Mouse (Mus musculus) embryonic fibroblast, embryonic 13.5 days (primary cell): ENCODE results near the gene Pcolce2. TPM values are rescaled to one million over a fixed set of nuclear protein-coding genes. Genes with fewer than 3 reads are reported as not detected.

Experiments used
- H3K27ac ChIP-seq: 2 replicates; pipeline ENCODE4 v1.5.1; 2012; ENCODE audit warnings: low read length, control low read depth, inconsistent platforms; ENCODE audit not compliant: insufficient read depth
- H3K4me1 ChIP-seq: 2 replicates; pipeline ENCODE4 v1.6.1; 2011; ENCODE audit warnings: low read length; ENCODE audit not compliant: control insufficient read depth, insufficient read depth
- H3K4me3 ChIP-seq: 2 replicates; pipeline ENCODE4 v1.5.1; 2011; ENCODE audit warnings: mild to moderate bottlenecking, control low read depth, low read length; ENCODE audit not compliant: insufficient read depth
- CTCF ChIP-seq: IDR thresholded peaks from 2 replicates; pipeline ENCODE4 v1.5.1; 2011; ENCODE audit warnings: mild to moderate bottlenecking, control low read depth, low read length, moderate library complexity, borderline replicate concordance; ENCODE audit not compliant: insufficient read depth
- POLR2A ChIP-seq: IDR thresholded peaks from 2 replicates; pipeline ENCODE4 v1.6.1; 2011; ENCODE audit warnings: low read depth, mild to moderate bottlenecking, control low read depth, low read length, moderate library complexity
- polyA plus RNA-seq: library from polyadenylated mRNA; stranded (reverse); fragments of >200 nt; gene quantifications from 2 replicates; pipeline ENCODE4 v1.2.4, GENCODE M21; 2011; ENCODE audit warnings: low read depth; ENCODE audit not compliant: missing spikeins, insufficient read length

Gene Pcolce2
- polyA plus RNA-seq, 1 experiment = 6.7 TPM

DNA sequence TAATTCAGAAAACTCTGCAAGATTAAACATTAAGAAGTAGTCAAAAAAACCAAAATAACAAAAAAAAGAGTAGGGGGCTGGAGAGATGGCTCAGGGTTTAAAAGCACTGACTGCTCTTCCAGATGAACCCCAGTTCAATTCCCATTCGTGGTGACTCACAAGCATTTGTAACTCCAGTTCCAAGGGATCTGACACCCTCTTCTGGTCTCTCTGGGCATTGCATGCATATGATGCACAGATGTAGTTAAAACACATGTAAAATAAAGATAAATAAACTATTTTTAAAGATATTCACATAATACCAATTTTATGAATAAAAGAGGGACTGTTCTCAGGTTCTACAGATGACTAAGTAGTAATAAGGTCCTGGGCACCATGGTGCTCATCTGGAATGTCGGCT is 60.4 kb downstream of the Pcolce2 start:
- Histone ChIP-seq H3K4me3 (no peak overlapping the region), H3K27ac (no peak overlapping the region), H3K4me1 (no peaks in the 10 kb centered on the region)
- no peak for TF ChIP-seq CTCF
- TF ChIP-seq POLR2A = no peak

DNA sequence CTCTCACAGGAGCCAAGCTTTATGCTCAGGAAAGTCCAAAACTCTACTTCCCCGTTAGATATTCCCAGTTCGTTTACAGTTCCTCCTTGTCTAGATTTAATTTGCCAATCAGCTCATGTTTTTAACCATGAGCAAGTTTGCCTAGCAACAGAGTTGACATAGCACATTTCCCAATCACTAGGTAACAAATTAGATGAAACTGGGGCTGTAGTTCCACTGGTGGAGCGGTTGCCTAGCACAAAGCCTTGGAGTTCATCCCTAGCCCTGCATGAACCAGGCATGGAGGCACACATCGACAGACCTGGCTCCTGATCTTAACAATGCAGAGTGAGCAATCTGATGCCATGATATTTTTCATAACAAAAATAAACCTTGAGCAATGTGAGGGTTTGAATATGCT is 61.9 kb downstream of the Pcolce2 start:
- TF ChIP-seq CTCF = no peak
- no peak for TF ChIP-seq POLR2A
- Histone ChIP-seq H3K4me1 (peaks cover 2% of the 10 kb centered on the region; the same call in 1 of the 2 replicates), H3K4me3 (no peak overlapping the region), H3K27ac (no peak overlapping the region)

DNA sequence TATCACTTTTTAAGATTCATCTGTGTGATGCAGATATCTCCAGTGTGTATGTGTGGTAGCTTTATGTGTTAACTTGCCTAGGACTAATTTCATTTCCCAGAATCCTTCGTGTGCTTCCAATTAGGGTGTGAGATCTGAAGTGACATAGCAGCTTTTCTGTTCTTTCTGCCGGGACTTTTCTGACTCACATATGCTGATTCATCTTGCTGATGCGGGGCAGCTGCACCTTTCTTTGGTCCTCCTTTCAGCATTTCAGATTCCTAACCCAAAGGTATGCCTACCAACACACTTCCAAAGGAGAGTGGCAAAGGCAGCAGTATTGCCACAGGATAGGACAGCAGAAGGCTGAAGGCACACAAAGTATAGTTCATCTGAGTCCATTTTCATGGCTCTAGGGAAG is 66.7 kb downstream of the Pcolce2 start:
- Histone ChIP-seq H3K4me3 (no peak overlapping the region), H3K4me1 (peaks cover 3% of the 10 kb centered on the region; the same call in 1 of the 2 replicates), H3K27ac (no peak overlapping the region)
- no peak for TF ChIP-seq POLR2A
- TF ChIP-seq CTCF = no peak

GRCm38 (mm10) chr9:95705371-95705770 is 68.0 kb downstream of the Pcolce2 start:
- H3K4me3 ChIP-seq = no peak overlapping the region
- no peak overlapping the region for H3K27ac ChIP-seq
- TF ChIP-seq CTCF (no peak), POLR2A (no peak)
- H3K4me1 ChIP-seq = peaks cover 3% of the 10 kb centered on the region; the same call in 1 of the 2 replicates

DNA sequence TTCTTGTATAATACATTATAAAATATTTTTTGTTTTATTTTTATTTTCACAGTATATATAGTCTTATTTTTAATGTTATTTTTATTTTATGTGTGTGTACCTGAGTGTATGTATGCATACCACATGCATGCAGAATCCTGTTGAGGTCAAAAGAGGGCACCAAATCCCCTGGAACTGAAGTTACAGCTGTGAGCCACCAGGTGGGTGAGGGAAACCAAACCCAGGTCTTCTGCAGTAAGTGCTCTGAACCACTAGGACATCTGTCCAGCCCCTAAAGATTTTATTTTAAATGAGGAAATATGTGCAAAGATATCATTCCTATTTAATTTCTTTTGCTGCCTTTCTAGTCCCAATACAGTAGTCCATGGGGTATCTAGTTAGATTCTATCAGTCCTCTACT is 71.5 kb downstream of the Pcolce2 start:
- no peak overlapping the region for H3K4me3 ChIP-seq

DNA sequence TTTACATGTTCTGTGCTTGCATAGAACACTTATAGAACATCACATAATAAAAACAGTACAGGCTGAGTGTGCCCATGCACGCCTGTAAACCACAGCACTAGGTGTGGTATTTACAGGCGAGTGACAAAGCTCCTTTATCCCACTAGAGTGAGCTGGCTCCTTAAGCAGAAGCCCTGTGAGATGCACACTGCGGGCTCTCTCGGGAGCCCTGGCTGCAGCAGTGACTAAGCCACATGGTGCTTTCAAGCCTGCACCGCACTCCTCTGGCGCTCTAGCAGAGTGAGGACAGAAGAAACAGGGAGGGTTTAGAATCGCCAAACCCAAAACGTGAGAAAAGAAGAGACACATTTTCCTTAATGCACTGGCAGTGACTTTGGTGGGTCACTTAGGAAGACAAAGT is 75.2 kb downstream of the Pcolce2 start:
- H3K4me3 ChIP-seq = no peak overlapping the region
- TF ChIP-seq POLR2A (no peak), CTCF (no peak)
- no peaks in the 10 kb centered on the region for H3K4me1 ChIP-seq
- no peak overlapping the region for H3K27ac ChIP-seq

More for the DNA sequence above, 71.5 kb downstream of the Pcolce2 start:
- H3K27ac ChIP-seq = no peak overlapping the region
- peaks cover 3% of the 10 kb centered on the region; the same call in 1 of the 2 replicates for H3K4me1 ChIP-seq
- TF ChIP-seq POLR2A (no peak), CTCF (no peak)

DNA sequence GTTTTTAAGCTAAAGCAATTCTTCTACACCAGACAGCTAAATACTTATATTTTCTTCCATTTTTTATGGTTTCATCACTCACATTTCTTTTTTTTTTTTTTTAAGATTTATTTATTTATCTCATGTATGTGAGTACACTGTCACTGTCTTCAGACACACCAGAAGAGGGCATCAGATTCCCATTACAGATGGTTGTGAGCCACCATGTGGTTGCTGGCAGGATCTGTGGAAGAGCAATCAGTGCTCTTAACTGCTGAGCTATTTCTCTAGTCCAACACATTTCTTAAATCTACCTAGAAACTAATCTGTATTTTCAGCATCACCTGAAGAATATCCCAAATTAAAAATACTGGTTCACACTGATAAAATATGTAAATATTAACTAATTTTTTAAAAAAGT is 98.8 kb downstream of the Pcolce2 start:
- Histone ChIP-seq H3K4me3 (no peak overlapping the region), H3K27ac (no peak overlapping the region), H3K4me1 (no peaks in the 10 kb centered on the region)
- TF ChIP-seq POLR2A = no peak
- TF ChIP-seq CTCF = no peak

DNA sequence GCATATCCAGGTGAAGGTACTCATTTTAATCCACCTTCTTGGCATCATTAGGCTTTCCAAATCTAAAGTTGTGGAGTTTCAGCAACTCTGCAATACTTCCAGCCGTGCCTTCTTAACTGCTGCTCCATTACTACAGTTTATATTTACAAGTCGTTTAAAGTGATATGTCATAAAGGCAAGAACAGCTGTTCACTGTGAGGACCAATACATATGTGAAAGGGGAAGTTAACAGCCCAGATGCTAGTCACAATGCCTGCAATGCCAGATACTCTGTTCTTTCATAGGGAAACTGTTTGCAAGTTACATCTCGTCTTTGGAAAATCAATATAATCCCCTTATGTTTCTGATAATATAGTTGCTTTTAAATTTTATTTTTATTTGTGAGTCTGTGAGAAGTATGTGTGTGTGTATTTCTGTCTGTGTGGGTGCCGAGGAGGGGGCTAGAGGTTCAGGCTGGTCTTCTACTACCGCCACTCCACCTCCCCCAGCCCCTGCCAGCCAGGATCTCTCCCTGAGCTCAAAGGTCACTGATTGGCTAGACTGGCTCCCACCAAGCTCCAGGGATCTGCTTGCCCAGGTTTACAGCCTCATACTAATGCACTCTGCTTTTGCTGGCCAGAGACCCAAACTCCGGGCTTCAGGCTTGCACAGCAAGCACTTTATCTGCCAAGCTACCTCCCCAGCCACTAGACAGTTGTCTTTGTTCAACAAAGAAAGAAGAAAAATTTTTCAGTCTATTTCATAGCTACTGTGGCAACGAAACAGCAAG is 107.6 kb downstream of the Pcolce2 start:
- TF ChIP-seq POLR2A (no peak), CTCF (no peak)
- Histone ChIP-seq H3K27ac (no peak overlapping the region), H3K4me3 (no peak overlapping the region), H3K4me1 (no peaks in the 10 kb centered on the region)

DNA sequence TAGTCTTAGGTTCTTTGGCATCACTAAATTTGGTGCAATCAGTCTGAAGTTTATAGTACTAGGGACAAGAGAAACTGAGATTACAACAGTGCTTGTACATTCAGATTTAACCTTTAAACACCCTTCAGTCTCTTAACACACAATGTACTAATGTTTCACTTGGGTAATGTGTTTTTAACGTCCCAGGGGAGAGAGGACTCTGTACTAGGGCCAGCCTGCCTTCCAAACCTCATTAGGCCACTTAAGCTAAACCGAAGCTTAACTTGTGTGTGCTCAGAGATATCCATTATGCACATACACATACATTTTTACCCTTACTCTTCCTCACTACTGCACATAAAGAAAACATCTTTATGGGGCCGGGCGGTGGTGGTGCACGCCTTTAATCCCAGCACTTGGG is 109.9 kb downstream of the Pcolce2 start:
- no peak overlapping the region for H3K4me3 ChIP-seq
- no peaks in the 10 kb centered on the region for H3K4me1 ChIP-seq
- TF ChIP-seq POLR2A = no peak
- TF ChIP-seq CTCF = no peak
- no peak overlapping the region for H3K27ac ChIP-seq

Other genes with a start within 250 kb of the Pcolce2 start
- gene Chst2, start 230.9 kb upstream of the Pcolce2 start, polyA plus RNA-seq = 20.0 and 21.5 TPM in 2 replicates
- 79.2 and 87.4 TPM in 2 replicates for gene U2surp, start 125.6 kb upstream of the Pcolce2 start, polyA plus RNA-seq
- gene Paqr9, start 77.9 kb upstream of the Pcolce2 start, polyA plus RNA-seq = not detected in 2 replicates
- 7.1 and 9.6 TPM in 2 replicates for gene Trpc1, start 112.8 kb downstream of the Pcolce2 start, polyA plus RNA-seq
- 0.57 and 0.61 TPM in 2 replicates for gene Pls1, start 207.7 kb downstream of the Pcolce2 start, polyA plus RNA-seq
- 19.0 and 19.9 TPM in 2 replicates for gene Atr, start 220.0 kb downstream of the Pcolce2 start, polyA plus RNA-seq